Mouse (Mus musculus) gastrocnemius, postnatal 14 days (tissue): ENCODE results near the gene Sp9. TPM values are rescaled to one million over a fixed set of nuclear protein-coding genes. Genes with fewer than 3 reads are reported as not detected.
A peak's percentile ranks its signal among the peaks of the same experiment; 100 is the strongest.

ENCODE experiments used
- DNase-seq: peaks from one replicate; pipeline ENCODE4 v3.0.0; 2021; ENCODE audit warnings: mixed read lengths
- intact Hi-C: fragments of 180-260 bp; cut with DNase I; formaldehyde crosslinking; loops from one replicate; pipeline ENCODE4 v1.15.1; 2025; ENCODE audit warnings: low total_unique reads
- total RNA-seq, 2 experiments: library from RNA; stranded (reverse); gene quantifications; 2 replicates each; pipeline ENCODE4 v1.2.3; 2021

The Sp9 gene
- total RNA-seq, 2 experiments from 2014 or later: not detected

DNA sequence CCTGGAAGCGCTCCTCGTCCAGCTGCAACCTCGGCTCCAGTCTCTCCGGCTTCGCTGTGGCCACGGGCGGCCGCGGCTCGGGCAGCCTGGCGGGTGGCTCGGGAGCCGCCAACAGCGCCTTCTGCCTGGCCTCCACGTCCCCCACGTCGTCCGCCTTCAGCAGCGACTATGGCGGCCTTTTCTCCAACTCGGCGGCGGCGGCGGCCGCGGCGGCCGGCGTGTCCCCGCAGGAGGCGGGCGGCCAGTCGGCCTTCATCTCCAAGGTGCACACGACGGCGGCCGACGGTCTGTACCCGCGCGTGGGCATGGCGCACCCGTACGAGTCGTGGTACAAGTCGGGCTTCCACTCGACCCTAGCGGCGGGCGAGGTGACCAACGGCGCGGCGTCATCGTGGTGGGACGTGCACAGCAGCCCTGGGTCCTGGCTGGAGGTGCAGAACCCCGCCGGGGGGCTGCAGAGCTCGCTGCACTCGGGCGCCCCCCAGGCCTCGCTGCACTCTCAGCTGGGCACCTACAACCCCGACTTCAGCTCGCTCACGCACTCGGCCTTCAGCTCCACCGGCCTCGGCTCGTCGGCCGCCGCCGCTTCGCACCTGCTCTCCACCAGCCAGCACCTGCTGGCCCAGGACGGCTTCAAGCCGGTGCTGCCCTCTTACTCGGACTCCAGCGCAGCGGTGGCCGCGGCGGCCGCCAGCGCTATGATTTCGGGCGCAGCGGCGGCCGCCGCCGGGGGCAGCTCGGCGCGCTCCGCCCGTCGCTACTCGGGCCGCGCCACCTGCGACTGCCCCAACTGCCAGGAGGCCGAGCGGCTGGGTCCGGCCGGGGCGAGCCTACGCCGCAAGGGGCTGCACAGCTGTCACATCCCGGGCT is 1.8 kb downstream of the Sp9 start:
- intact Hi-C loops: loop anchor here (10.0 kb wide), 2 partner anchors 759 to 1739 kb away; no protein-coding TSS in a partner anchor
- no peak for DNase-seq

- intact Hi-C loops: loop anchor here (10.0 kb wide), 2 partner anchors 760 to 1740 kb away; no protein-coding TSS in a partner anchor
- no peak for DNase-seq
These were observed 2.6 kb downstream of the Sp9 start for GRCm38 (mm10) chr2:73274119-73274920.

DNA sequence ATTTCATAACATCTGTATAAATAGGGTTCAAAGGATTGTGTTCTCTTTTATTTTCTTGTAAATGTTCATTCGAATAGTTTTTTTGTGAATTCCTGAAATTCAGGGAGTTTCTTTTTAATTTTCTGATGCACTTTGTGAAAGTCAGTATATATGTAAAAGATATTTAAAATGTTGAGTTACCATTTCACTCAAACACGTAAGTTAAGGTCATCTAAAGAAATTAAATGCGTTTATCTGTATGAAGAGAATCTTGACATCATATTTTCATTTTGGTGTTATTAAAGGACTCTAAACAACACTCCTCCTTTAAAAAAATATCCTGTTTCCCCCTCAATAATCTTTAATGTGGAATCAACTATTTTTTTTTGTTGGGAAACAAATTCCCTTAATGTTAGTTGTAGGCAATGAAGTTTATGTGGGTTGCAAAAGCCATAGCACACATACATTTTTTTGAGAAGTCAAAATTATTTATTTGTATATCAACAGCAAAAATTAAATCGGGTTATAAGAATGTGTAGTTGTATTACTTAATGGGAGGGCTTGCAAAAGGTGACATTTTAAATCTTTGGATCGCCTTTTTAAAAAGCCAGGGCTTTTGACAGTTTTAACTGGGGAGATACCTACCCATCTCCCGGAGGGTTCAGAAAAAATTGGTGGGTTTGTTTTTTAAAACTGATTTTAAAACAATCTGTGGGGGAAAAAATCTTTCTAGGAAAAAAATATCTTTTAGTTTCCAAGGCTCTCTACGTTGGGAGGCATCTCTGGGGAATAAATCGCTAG is 3.7 kb downstream of the Sp9 start:
- intact Hi-C loops: loop anchor here (10.0 kb wide), 2 partner anchors 761 to 1741 kb away; no protein-coding TSS in a partner anchor
- DNase-seq: no peak

- intact Hi-C loops: loop anchor here (10.0 kb wide), 2 partner anchors 761 to 1741 kb away; no protein-coding TSS in a partner anchor
- DNase-seq: no peak
These were observed 4.4 kb downstream of the Sp9 start for GRCm38 (mm10) chr2:73276141-73276571.

GRCm38 (mm10) chr2:73277021-73277708 is 5.4 kb downstream of the Sp9 start:
- no peak for DNase-seq
- intact Hi-C loops: loop anchor here (10.0 kb wide), 2 partner anchors 762 to 1742 kb away; no protein-coding TSS in a partner anchor

DNA sequence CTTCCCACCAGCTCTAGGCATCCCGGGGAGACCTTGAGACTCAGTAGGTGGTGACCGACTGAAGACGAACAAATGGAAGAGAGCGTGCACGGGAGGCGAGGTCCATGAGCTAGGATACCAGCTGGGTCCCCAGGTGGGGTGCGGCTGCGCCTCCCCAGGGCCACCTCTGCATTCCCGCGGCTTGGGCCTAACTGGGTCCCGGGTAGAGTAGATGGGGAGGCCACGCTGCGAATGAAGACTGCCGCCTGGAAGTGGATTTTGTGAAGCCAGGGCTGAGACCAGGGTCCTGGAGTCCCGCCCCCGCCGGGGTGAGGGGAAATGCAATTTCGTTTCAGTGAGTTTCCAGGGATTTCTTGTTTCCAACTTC is 6.0 kb downstream of the Sp9 start:
- no peak for DNase-seq
- intact Hi-C loops: loop anchor here (2.0 to 10.0 kb wide), 3 partner anchors 111 to 1743 kb away; no protein-coding TSS in a partner anchor

DNA sequence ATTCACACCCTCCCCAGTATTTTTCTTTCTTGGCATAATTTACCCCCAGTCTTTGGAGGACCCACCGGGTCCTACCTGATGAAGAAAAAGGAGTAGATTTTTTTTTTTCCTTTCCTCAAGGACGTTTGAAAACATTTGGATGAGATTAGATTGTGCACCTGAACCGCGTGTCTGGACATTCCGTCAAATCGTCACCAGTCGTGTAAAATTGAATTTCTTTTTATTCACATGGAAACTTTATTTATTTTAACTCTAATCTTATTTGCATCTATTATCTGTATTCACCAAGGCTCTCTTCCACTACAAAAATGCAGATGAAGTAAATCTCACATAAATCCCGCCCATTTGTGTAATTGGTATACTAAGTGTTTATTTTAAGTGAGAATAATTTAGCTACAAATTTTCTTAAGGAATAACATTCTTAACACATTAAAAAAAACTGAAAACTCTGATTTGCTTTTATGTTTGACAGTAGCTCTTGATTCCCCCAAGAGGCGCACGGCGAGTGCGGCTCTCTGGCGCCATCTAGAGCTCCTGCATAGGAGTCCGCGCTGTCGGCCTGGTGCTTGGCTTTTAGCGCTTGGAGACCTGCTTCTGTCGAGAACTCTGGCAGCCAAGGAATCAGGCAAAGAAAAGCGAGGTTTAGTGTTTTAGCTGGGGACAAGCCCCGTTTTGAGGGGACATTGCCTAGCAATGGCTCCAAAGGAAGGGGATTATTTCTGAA is 6.6 kb downstream of the Sp9 start:
- intact Hi-C loops: loop anchor here (2.0 to 10.0 kb wide), 3 partner anchors 111 to 1743 kb away; no protein-coding TSS in a partner anchor
- peak; percentile 85 for DNase-seq

- DNase-seq: no peak
- intact Hi-C loops: loop anchor here (2.0 to 10.0 kb wide), 3 partner anchors 112 to 1744 kb away; no protein-coding TSS in a partner anchor
These were observed 7.1 kb downstream of the Sp9 start for GRCm38 (mm10) chr2:73278869-73279268.

DNA sequence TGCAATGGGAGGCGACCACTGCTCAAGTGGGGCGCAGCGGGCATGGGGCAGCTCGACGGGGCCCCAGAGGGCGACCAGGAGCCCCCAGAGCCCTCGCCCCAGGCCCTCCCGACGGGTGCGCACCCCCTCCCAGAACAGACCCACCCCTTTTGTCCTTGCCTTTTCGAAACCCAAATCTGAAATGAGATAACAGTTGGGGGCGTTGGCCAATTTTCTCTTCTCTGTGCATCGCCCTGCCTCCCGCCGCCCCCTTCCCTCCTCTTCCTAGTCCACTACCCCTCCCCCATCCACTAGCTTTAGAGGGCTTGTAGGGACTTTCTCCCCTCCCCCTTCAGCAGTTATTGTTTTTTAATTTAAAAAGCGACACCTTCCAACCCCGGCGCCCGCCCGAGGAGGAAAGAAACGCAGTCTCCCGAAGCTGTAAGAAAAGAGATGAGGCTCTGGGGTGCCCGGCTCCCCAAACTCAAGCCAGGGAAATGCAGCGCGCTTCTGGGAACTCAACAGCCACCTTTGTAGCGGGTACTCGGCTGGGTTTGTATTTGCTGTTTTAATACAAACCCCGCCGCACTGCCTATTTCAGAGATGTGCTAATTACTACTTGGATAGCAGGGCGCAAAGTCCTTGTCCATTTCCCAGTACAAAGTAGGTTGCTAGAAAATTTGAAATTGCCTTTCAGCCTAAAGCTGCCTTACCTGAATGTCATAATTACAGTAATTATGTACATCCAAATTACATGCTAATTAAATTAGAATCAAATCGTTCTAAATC is 7.7 kb downstream of the Sp9 start:
- no peak for DNase-seq
- intact Hi-C loops: loop anchor here (2.0 to 10.0 kb wide), 3 partner anchors 113 to 1745 kb away; no protein-coding TSS in a partner anchor

GRCm38 (mm10) chr2:73280356-73281047 is 8.8 kb downstream of the Sp9 start:
- no peak for DNase-seq
- intact Hi-C loops: no loop called here

DNA sequence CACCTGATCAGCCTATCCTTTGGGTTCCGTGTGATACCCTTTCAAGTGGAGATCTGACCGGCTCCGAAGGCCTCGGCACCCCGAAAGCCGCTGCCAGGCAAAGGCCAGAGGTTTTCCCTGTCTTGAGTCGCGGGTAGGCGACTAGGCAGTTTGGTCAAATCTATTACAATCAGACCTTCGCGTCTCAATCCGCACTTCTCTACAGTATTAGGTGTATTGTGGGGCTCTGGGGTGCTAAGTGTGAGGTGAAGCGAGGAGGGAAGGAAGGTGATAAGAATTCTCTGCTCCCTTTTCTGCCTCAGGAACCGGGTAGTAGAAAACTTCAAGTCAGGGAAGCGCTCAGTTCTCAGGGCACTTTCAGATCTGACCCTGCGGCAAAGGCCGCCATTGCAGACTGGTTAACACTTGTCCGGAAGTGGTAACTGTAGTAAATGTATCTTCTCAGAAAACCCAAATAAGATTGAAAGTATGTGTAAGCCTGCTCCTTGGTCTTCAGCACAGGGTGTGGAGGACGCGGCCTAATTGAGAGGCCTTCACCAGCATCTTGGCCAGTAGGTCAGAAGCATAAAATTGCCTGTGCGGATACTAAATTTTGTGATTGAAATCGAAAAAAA is 9.4 kb downstream of the Sp9 start:
- DNase-seq: no peak
- intact Hi-C loops: no loop called here

- DNase-seq: no peak
- intact Hi-C loops: no loop called here
These were observed 10.0 kb downstream of the Sp9 start for GRCm38 (mm10) chr2:73281707-73282106.

DNA sequence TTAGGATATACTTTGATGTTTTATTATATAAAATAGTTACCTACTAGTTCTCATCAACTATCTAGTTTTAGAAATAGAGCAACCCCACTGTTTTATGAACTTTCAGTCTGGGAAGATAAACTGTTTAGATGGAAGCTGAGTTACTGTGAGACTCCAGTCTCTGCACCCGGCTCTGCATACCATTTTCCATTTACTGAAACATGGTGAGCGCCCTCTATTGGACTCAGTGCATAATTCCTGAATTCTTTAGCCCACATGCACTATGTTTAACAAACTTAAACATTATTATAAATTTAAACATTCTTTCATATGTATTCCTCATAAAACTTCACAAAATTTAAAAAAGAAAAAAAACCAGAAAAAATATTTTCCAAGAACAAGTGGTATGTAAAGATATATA is 13.9 kb downstream of the Sp9 start:
- no peak for DNase-seq
- intact Hi-C loops: no loop called here

DNA sequence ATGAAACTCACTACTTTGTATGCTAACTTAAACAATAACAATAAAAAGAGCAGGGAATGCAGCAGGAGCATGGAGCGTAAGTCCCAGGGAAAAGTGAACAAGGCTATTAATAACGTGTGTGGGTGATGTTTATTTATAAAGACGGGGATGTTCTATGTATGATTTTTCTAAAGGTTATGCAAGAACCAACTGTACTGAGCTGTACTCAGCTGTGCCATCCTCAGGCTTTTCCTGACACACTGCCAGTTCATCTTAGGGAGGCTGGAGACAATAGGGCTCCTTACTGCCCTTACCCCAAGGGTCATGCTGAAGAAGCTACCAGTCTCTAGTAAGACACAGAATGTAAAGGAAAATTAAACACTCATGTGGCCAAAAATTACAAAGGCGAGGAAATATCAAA is 19.4 kb downstream of the Sp9 start:
- intact Hi-C loops: no loop called here
- DNase-seq: no peak

DNA sequence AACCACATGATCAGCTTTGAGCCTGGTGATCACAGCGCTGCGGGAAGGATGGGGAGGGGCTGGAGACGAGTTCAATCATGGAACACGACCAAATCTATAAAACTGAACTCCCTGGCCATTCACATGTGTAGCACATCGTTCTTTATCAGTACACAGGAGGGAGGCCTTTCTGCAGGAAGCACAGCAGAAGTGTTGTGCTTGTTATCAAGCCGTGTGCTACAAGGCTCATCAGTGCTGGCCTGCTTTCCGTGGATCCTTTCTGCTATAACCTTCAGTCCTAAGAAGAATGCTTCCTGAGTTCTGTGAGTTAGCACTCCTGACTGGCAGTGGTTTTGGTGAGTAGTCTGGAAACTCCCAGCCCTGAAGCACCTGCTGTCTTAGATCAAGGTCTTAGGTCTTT is 23.3 kb downstream of the Sp9 start:
- DNase-seq: no peak
- intact Hi-C loops: no loop called here

- DNase-seq: no peak
- intact Hi-C loops: no loop called here
These were observed 26.4 kb downstream of the Sp9 start for GRCm38 (mm10) chr2:73298154-73298553.
